Comparison of ENCODE assay signal across 7 mouse cellular contexts in genomic region chr8:108027561-108028025, GRCm38 (mm10).
A peak's percentile ranks its signal among the peaks of the same experiment; 100 is the strongest.
DNase-seq lines count a peak whose midpoint lies in the region; ATAC-seq and TF ChIP-seq lines count a peak whose summit lies in the region.

No protein-coding gene starts in this region.

- no peak overlapping the region for H3K9ac ChIP-seq in embryonic facial prominence, embryonic 12.5 days
- no peak overlapping the region for H3K9ac ChIP-seq in intestine, postnatal 0 days (ENCODE audit: low read depth, low read length)
- H3K9ac ChIP-seq in stomach, embryonic 15.5 days, result no peak overlapping the region

- TF ChIP-seq CTCF in intestine, postnatal 0 days (IDR thresholded peaks at IDR 0.05; ENCODE audit: low read depth), result no peak

- no peaks in the 10 kb centered on the region for H3K9me3 ChIP-seq in embryonic facial prominence, embryonic 12.5 days
- 0 out of 2 replicates have a peak, but pooled peaks cover 3% of the 10 kb centered on the region for H3K9me3 ChIP-seq in intestine, postnatal 0 days (ENCODE audit: control insufficient read depth)
- H3K9me3 ChIP-seq in stomach, embryonic 15.5 days, result no peaks in the 10 kb centered on the region

- peak; percentile 33 for DNase-seq in left cerebral cortex, postnatal 4 days
- DNase-seq in left cerebral cortex, adult 8-10 months (ENCODE audit: low spot score in 2 of 2), result no peak
- DNase-seq in right cerebral cortex, postnatal 25 days, result no peak
- DNase-seq in layer of hippocampus, adult 9-10 months (ENCODE audit: low spot score), result no peak

- no peaks in the 10 kb centered on the region for H3K27me3 ChIP-seq in embryonic facial prominence, embryonic 12.5 days
- H3K27me3 ChIP-seq in intestine, postnatal 0 days (replicated peaks; ENCODE audit: control insufficient read depth, insufficient read depth, low read length), result no peaks in the 10 kb centered on the region
- no peaks in the 10 kb centered on the region for H3K27me3 ChIP-seq in stomach, embryonic 15.5 days (replicated peaks)

- WGBS in embryonic facial prominence, embryonic 12.5 days, result 14% methylated on average over 20 of the region's 20 CpGs
- WGBS in intestine, postnatal 0 days, result 43% methylated on average over 20 of the region's 20 CpGs
- 21% methylated on average over 20 of the region's 20 CpGs for WGBS in stomach, embryonic 15.5 days

- peak overlapping the region; percentile 43 for H3K4me2 ChIP-seq in embryonic facial prominence, embryonic 12.5 days (replicated peaks)
- peak overlapping the region; percentile 27 for H3K4me2 ChIP-seq in intestine, postnatal 0 days (replicated peaks; ENCODE audit: low read depth)
- H3K4me2 ChIP-seq in stomach, embryonic 15.5 days, result peak overlapping the region; percentile 49

- ATAC-seq in embryonic facial prominence, embryonic 12.5 days (ENCODE audit: insufficient number of reproducible peaks, insufficient read depth, low FRiP score, low TSS enrichment), result peak; percentile 87
- ATAC-seq in intestine, postnatal 0 days, result no peak
- no peak for ATAC-seq in stomach, embryonic 15.5 days (ENCODE audit: insufficient read depth, low FRiP score, low read depth)

- H3K36me3 ChIP-seq in embryonic facial prominence, embryonic 12.5 days, result no peaks in the 10 kb centered on the region
- H3K36me3 ChIP-seq in intestine, postnatal 0 days (ENCODE audit: control insufficient read depth, insufficient read depth), result no peaks in the 10 kb centered on the region
- H3K36me3 ChIP-seq in stomach, embryonic 15.5 days, result no peaks in the 10 kb centered on the region

- H3K4me1 ChIP-seq in embryonic facial prominence, embryonic 12.5 days, result peaks cover 36% of the 10 kb centered on the region
- H3K4me1 ChIP-seq in intestine, postnatal 0 days (replicated peaks; ENCODE audit: control insufficient read depth, insufficient read depth, low read length), result no peaks in the 10 kb centered on the region
- H3K4me1 ChIP-seq in stomach, embryonic 15.5 days, result 0 out of 2 replicates have a peak, but pooled peaks cover 4% of the 10 kb centered on the region

- H3K27ac ChIP-seq in embryonic facial prominence, embryonic 12.5 days, result peak overlapping the region; percentile 80
- no peak overlapping the region for H3K27ac ChIP-seq in intestine, postnatal 0 days (ENCODE audit: low read depth, low read length)
- no peak overlapping the region for H3K27ac ChIP-seq in stomach, embryonic 15.5 days

- peak overlapping the region; percentile 14 for H3K4me3 ChIP-seq in embryonic facial prominence, embryonic 12.5 days
- H3K4me3 ChIP-seq in intestine, postnatal 0 days (ENCODE audit: low read depth, low read length), result no peak overlapping the region
- H3K4me3 ChIP-seq in stomach, embryonic 15.5 days (replicated peaks), result peak overlapping the region; percentile 9; the same call in 1 of the 2 replicates

- intact Hi-C loops in left cerebral cortex, postnatal 4 days (cut with DNase I), result no loop called here
